Mouse (Mus musculus): ENCODE data around the gene Cldn13.

DNA sequence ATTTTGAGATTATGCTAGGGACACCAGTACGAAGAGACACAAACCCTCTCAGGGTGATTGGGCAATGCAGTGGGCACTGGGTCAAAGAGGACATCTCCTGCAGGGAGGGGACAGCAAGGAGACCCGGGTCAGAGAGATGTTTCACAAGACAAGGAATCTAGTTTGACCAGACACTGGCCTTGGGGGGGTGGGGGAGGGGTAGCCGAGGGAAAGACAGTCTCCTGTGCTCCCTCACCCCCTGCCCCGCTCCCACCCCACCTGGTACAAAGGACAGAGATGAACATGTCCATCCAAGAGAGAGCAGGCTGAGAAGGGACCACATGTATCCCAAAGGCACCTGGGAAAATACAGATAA is 32.7 kb upstream of the Cldn13 start:
- no peak for TF ChIP-seq CTCF (IDR thresholded peaks at IDR 0.05; ENCODE audit: borderline replicate concordance, insufficient read depth, low read length)
- TF ChIP-seq POLR2A (IDR thresholded peaks at IDR 0.05; ENCODE audit: low read depth, low read length) = no peak
